Mouse (Mus musculus): ENCODE data around the gene Cxcr5. TPM values are rescaled to one million over a fixed set of nuclear protein-coding genes. Genes with fewer than 3 reads are reported as not detected.

Gene Cxcr5
- polyA plus RNA-seq, 1 experiment from 2014 or later = not detected

DNA sequence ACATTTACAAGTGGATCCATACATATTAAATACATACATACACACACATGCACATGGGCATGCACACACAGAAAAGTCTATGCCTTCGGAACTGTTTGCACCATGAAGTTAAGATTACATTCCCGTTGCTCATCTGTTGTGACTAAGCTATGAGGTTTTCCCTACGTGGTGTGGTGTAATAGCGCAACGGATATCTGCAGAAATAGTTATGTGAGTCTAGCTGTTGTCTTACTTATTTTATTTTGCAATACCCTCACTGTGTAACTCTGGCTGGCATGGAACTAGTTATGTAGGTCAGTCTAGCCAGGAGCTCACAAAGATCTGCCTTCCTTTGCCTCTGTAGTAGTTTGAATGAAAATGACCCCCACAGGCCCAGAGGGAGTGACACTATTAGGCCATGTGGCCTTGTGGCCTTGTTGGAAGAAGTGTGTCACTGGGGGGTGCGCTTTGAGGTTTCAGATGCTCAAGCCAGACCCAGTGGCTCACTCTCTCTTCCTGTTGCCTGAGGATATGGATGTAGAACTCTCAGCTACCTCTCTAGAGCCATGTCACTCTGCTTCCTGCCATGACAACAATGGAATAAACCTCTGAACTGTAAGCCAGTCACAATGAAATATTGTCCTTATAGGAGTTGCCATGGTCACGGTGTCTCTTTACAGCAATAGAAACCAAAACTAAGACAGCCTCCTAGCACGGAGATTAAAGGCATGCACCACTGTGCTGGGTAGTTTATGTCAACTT is 13.1 kb downstream of the Cxcr5 start:
- no peak for DNase-seq (ENCODE audit: low spot score)
- Histone ChIP-seq H3K36me3 (no peaks in the 10 kb centered on the region), H3K27me3 (ENCODE audit: low read depth, poor library complexity, severe bottlenecking) (no peaks in the 10 kb centered on the region), H3K4me3 (no peak overlapping the region), H3K27ac (replicated peaks) (no peak overlapping the region), H3K9me3 (replicated peaks) (no peaks in the 10 kb centered on the region), H3K4me1 (no peaks in the 10 kb centered on the region)
- WGBS = 92% methylated on average over 8 of the region's 8 CpGs

DNA sequence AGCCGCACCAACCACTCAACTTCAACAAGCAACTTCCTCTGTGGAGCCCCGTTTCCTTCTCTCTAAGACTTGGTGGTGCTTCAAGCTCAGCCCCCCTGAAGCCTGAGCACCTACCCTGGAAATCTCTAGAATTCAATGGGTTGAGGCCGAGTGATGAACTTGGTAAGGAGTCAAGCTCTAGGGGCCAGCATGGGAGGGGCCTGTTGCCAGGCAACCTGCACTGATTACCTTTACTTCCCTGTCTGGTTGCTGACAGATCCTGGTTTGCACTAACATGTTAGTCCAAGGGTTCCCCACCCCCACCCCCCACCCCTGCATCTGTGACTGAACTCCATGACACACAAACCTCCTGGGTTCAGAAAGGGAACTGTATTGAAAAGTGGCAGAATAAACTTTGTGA is 16.7 kb downstream of the Cxcr5 start:
- Histone ChIP-seq H3K27ac (replicated peaks) (no peak overlapping the region), H3K36me3 (no peaks in the 10 kb centered on the region), H3K9me3 (replicated peaks) (no peaks in the 10 kb centered on the region), H3K4me3 (no peak overlapping the region), H3K4me1 (0 out of 2 replicates have a peak, but pooled peaks cover under 1% of the 10 kb centered on the region), H3K27me3 (ENCODE audit: low read depth, poor library complexity, severe bottlenecking) (no peaks in the 10 kb centered on the region)
- no peak for DNase-seq (ENCODE audit: low spot score)
- 89% methylated on average over 3 of the region's 3 CpGs for WGBS

DNA sequence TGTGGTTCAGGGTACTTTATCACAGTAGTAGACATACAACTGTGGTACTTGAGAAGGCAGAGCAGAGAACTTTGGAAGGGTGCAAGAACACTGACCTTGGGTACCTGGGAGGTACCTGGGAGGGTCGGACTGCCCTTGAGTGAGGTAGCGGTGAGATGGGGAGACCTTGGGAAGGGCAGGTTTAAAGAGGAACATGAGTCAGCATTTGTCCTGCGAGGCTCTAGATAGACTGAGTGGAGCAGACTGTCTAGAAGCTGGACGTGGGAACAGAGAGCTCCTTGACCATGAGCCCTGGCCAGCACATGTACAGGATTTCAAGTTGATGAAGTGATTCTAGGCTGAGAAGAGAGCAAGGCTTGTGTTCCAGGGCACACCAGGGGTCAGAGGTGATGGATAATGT is 19.3 kb downstream of the Cxcr5 start:
- H3K27ac ChIP-seq (replicated peaks) = no peak overlapping the region
- 0 out of 2 replicates have a peak, but pooled peaks cover 13% of the 10 kb centered on the region for H3K4me1 ChIP-seq
- DNase-seq (ENCODE audit: low spot score) = no peak
- H3K4me3 ChIP-seq = no peak overlapping the region
- no peaks in the 10 kb centered on the region for H3K27me3 ChIP-seq (ENCODE audit: low read depth, poor library complexity, severe bottlenecking)
- no peaks in the 10 kb centered on the region for H3K36me3 ChIP-seq
- 86% methylated on average over 4 of the region's 4 CpGs for WGBS
- no peaks in the 10 kb centered on the region for H3K9me3 ChIP-seq (replicated peaks)

DNA sequence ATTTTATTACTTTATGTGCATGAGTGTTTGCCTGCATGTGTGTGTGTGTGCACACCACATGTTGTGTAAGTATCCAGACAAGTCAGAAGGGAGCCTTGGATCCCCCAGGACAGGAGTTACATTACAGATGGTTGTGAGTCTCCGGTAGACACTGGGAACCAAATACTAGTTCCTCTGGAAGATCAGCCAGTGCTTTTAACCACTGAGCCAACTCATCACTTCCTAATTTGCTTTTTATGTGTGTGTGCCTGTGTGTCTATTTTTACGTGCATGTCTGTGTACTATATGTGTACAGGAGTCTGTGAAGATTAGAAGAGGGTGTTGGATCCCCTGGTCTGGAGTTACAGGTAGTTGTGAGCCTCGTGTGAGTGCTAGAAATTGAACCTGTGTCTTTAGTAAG is 21.0 kb downstream of the Cxcr5 start:
- 85% methylated on average over 3 of the region's 3 CpGs for WGBS

DNA sequence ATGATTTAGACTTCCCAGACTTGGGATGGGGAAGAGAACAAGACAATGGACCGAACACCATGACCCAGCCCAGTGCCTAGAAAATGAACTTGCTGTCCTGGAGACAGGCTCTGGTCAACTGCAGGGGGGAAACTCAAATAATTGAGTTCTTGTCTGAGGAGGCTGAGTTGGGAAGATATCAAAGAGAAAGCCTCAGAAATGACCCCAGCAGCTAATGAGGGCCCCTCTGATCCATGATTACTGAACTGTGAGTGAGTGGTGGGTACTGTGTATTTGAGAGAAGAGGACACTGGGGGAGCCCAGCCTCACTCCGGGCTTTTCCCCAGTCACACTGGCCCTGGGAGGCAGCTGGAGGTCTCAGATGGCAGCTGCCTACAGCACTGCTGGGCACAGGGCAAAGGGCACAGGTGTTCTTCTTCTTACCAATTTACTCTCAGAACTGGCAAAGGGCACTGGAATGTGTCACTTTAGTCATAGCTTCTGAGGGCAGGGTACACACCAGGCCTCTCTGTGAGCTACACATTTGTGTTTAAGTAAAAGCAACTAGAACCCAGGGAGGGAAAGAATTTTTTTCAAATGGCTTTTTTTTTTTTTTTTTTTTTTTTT is 21.8 kb downstream of the Cxcr5 start:
- no peaks in the 10 kb centered on the region for H3K9me3 ChIP-seq (replicated peaks)
- no peak for DNase-seq (ENCODE audit: low spot score)
- H3K27me3 ChIP-seq (ENCODE audit: low read depth, poor library complexity, severe bottlenecking) = no peaks in the 10 kb centered on the region
- WGBS = 71% methylated on average over 2 of the region's 2 CpGs
- H3K27ac ChIP-seq (replicated peaks) = no peak overlapping the region
- H3K4me1 ChIP-seq = 0 out of 2 replicates have a peak, but pooled peaks cover 17% of the 10 kb centered on the region
- H3K4me3 ChIP-seq = no peak overlapping the region
- no peaks in the 10 kb centered on the region for H3K36me3 ChIP-seq

More for the DNA sequence above, 21.0 kb downstream of the Cxcr5 start:
- H3K36me3 ChIP-seq = no peaks in the 10 kb centered on the region
- H3K4me1 ChIP-seq = 0 out of 2 replicates have a peak, but pooled peaks cover 17% of the 10 kb centered on the region
- no peak overlapping the region for H3K27ac ChIP-seq (replicated peaks)
- no peak for DNase-seq (ENCODE audit: low spot score)
- H3K27me3 ChIP-seq (ENCODE audit: low read depth, poor library complexity, severe bottlenecking) = no peaks in the 10 kb centered on the region
- no peaks in the 10 kb centered on the region for H3K9me3 ChIP-seq (replicated peaks)
- no peak overlapping the region for H3K4me3 ChIP-seq

DNA sequence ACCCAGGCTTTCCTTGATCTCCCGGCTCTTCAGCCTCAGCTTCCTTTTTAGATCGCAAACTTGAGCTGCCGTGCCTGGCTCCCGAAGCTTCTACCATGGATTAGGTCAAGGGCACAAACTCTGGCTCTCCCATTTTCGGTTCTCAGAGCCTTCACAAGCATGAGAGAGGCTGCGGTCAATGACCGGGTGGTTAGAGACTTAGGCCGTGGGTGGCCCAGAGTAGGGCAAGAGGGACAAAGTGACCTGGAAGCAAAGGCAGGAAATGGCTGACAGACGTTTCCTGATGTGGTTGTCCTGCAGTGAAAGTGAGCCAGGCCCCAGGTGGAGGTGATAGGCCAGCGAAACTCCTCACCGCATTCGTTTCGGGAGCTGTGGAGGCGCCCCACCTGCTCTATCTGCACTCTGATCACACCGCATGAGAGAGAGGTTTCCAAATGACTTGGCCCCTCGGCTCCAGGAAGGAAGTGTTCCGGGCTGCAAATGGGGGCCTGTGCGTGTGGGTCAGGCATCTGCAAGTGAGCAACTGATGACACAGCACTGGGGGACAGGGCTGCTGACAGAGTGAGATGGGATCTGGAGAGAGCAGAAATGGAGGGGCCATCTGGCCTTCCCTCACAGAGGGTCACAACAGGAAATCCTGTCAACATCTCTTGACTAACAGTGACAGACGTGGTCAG is 23.9 kb downstream of the Cxcr5 start:
- H3K27ac ChIP-seq (replicated peaks) = peak overlapping the region; percentile 38
- H3K27me3 ChIP-seq (ENCODE audit: low read depth, poor library complexity, severe bottlenecking) = no peaks in the 10 kb centered on the region
- H3K4me3 ChIP-seq = no peak overlapping the region
- 81% methylated on average over 19 of the region's 19 CpGs for WGBS
- 0 out of 2 replicates have a peak, but pooled peaks cover 17% of the 10 kb centered on the region for H3K4me1 ChIP-seq
- H3K9me3 ChIP-seq (replicated peaks) = no peaks in the 10 kb centered on the region
- no peaks in the 10 kb centered on the region for H3K36me3 ChIP-seq
- no peak for DNase-seq (ENCODE audit: low spot score)

DNA sequence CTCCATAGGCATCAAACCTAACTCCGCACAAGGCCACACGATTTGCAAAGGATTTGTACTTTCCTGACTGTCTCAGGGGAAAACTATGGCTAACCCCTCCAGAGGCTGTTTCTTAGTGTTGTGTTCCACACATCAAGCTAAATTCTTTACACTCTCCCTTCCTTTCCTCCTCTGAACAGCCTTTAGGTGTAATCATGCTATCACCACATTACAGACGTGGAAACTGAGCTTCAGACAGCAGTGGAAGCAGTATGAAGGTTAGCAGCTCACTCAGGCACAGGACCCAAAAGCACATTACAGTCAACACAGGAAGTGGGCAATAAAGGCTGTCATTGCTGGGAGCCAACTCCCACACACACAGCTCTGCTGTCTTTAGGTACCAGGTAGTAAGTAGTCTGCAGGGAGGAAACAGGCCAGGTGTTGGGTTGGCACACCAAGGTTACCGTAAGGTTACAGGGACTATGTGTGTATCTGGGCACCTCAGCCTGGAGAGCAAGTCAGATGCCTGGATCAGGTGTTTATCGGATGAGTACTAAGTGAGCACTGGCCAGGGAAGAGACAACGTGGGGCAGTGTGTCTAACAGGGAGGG is 28.6 kb downstream of the Cxcr5 start:
- 91% methylated on average over 6 of the region's 6 CpGs for WGBS
- H3K27ac ChIP-seq (replicated peaks) = no peak overlapping the region

DNA sequence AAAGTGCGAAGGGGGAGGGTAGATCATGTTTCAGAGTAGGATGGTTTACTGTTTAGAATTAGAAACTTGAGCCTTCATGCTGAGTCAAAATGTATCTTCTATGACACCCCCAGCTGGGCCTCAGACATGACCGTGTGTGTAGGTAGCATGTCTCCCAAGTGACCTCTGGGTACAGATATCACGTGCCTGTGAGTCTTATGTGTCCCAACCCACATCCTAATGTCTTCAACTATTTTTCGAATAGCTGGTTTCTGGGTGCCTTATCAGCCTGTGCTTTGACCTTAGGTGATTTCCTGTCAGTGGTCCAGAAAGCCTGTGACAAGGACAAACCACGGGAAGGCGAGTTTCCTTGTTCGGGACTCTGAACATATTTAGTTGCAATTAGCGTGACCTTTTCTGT is 33.3 kb downstream of the Cxcr5 start:
- no peaks in the 10 kb centered on the region for H3K36me3 ChIP-seq
- no peaks in the 10 kb centered on the region for H3K4me1 ChIP-seq
- no peaks in the 10 kb centered on the region for H3K9me3 ChIP-seq (replicated peaks)
- no peak for DNase-seq (ENCODE audit: low spot score)
- no peak overlapping the region for H3K4me3 ChIP-seq
- no peaks in the 10 kb centered on the region for H3K27me3 ChIP-seq (ENCODE audit: low read depth, poor library complexity, severe bottlenecking)
- 87% methylated on average over 8 of the region's 8 CpGs for WGBS
- H3K27ac ChIP-seq (replicated peaks) = no peak overlapping the region

More for the DNA sequence above, 28.6 kb downstream of the Cxcr5 start:
- Histone ChIP-seq H3K27me3 (ENCODE audit: low read depth, poor library complexity, severe bottlenecking) (no peaks in the 10 kb centered on the region), H3K4me1 (0 out of 2 replicates have a peak, but pooled peaks cover 9% of the 10 kb centered on the region), H3K4me3 (no peak overlapping the region), H3K9me3 (replicated peaks) (no peaks in the 10 kb centered on the region), H3K36me3 (no peaks in the 10 kb centered on the region)
- DNase-seq (ENCODE audit: low spot score) = no peak

DNA sequence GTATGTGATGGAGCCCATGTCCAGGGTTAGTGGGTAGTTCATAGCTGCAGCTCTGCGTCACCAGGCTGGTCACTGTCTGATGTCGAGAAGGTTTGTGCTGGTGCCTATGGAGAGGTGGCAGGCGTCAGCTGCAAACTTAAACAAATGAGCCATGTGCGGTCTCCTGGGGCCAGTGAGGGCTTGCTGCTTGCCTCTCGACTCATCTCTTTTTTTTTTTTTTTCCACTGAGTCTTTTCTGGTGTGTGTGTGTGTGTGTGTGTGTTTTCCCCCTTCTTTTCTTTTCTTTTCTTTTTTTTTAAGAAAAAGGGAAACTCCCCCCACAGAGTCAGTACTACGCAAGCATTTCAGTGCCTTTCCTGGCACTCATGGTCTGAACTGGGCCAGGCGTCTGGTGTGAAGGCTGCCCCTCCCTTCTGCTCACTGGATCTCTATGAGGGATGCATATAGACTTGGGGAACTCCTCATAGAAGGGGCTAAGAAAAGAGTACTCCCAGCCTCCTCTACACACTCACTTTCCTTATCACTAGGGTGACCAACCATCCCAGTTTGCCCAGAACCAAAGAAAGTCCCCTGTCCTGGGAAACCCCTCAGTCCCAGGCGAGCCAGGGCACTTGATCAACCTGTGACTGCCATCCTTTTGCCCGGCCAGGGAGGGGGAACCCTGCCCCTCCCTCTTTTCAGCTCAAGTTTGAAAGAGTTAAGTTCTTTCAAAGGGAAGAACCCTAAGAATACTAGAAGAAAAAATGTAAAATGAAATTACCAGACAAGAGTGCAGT is 35.2 kb downstream of the Cxcr5 start:
- Histone ChIP-seq H3K9me3 (replicated peaks) (no peaks in the 10 kb centered on the region), H3K36me3 (no peaks in the 10 kb centered on the region), H3K27ac (replicated peaks) (no peak overlapping the region), H3K27me3 (ENCODE audit: low read depth, poor library complexity, severe bottlenecking) (no peaks in the 10 kb centered on the region), H3K4me1 (no peaks in the 10 kb centered on the region), H3K4me3 (no peak overlapping the region)
- no peak for DNase-seq (ENCODE audit: low spot score)
- WGBS = 67% methylated on average over 9 of the region's 9 CpGs

DNA sequence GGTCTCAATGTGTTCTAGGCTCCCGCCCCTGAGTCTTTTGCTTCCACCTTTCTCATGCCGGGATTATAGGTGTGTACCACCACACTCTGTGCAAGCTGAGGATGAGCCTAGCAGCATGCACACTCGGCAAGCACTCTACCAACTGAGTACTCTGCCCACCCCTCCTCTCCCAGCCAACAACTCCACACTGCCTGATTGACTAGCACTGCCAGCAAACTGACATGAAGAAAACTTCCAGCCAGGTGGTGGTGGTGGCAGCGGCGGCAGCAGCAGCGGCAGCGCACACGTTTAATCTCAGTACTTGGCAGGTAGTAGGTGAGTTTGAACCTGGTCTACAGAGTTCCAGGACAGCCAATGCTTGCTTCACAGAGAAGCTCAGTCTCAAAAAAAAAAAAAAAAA is 36.1 kb downstream of the Cxcr5 start:
- 94% methylated on average over 8 of the region's 8 CpGs for WGBS
- Histone ChIP-seq H3K36me3 (no peaks in the 10 kb centered on the region), H3K9me3 (replicated peaks) (no peaks in the 10 kb centered on the region), H3K4me3 (no peak overlapping the region), H3K27ac (replicated peaks) (no peak overlapping the region), H3K27me3 (ENCODE audit: low read depth, poor library complexity, severe bottlenecking) (no peaks in the 10 kb centered on the region), H3K4me1 (no peaks in the 10 kb centered on the region)
- DNase-seq (ENCODE audit: low spot score) = no peak

DNA sequence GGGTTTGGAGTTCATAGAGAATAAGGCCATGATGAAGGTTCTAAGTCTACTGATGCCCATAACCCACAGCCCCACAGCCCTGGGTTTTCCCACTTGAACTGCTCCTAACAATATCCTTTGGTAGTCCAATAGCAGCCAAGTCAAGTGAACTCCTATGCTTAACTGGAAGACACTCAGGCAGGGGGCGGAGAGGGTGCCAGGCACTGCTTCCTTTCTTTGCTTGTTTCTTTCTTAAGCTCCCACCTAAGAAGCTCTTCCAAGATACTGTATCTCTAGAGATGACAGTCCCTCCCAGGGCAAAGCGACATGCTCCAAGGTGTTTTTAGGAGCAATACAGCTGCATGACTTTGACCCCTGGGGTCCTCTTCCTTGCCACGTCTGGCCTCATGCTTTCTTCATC is 36.7 kb downstream of the Cxcr5 start:
- H3K4me3 ChIP-seq = no peak overlapping the region
- 82% methylated on average over 3 of the region's 3 CpGs for WGBS

DNA sequence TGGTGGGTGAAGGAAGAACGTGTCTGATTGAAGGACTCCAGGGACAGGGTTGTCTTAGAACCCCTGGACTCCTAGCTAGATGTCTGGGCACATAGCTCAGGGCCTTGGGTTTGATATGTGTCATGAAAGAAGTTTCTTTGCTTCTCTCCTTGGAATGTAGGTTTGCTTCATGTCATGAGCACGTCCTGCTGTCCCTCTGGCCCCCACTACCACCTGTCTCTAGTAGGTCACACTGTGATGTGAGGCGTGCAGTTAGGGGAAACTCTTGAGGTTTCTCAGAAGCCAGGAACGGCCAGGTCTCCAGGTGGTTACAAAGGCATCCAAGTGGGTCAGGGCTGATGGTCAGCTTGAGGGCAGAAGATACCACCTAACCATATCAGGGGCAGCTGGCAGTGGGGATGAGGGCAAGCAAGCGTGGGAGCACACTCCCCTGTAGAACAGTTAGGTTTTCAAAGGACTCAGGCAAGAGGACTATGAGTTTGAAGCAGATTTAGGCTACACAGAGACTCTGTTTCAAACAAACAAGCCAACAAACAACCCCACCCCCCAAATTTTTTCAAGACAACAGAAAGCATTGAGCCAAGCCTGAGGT is 37.3 kb downstream of the Cxcr5 start:
- Histone ChIP-seq H3K9me3 (replicated peaks) (no peaks in the 10 kb centered on the region), H3K36me3 (no peaks in the 10 kb centered on the region), H3K27me3 (ENCODE audit: low read depth, poor library complexity, severe bottlenecking) (no peaks in the 10 kb centered on the region), H3K4me1 (no peaks in the 10 kb centered on the region), H3K4me3 (no peak overlapping the region), H3K27ac (replicated peaks) (no peak overlapping the region)
- WGBS = 77% methylated on average over 5 of the region's 5 CpGs
- DNase-seq (ENCODE audit: low spot score) = no peak

More for the DNA sequence above, 36.7 kb downstream of the Cxcr5 start:
- Histone ChIP-seq H3K4me1 (no peaks in the 10 kb centered on the region), H3K27me3 (ENCODE audit: low read depth, poor library complexity, severe bottlenecking) (no peaks in the 10 kb centered on the region), H3K9me3 (replicated peaks) (no peaks in the 10 kb centered on the region), H3K27ac (replicated peaks) (no peak overlapping the region), H3K36me3 (no peaks in the 10 kb centered on the region)
- DNase-seq (ENCODE audit: low spot score) = no peak
